Mouse (Mus musculus) limb, embryonic 12.5 days (tissue): Measurements from ENCODE around the gene Aqp3. TPM values are rescaled to one million over a fixed set of nuclear protein-coding genes. Genes with fewer than 3 reads are reported as not detected.

Experiments used
- ATAC-seq: fragments of 200-750 bp; cut with Nextera tagmentation; 2 replicates; pipeline ENCODE4 v1.8.0; 2017; ENCODE audit warnings: low read depth, moderate TSS enrichment; ENCODE audit not compliant: insufficient number of reproducible peaks, insufficient read depth, low FRiP score, low TSS enrichment
- H3K27ac ChIP-seq: fragments of 300-500 bp; sonication (generic); 2 replicates; pipeline ENCODE4 v1.5.1; 2016; ENCODE audit warnings: mild to moderate bottlenecking, moderate library complexity
- H3K27me3 ChIP-seq: fragments of 300-500 bp; sonication (generic); 2 replicates; pipeline ENCODE4 v1.6.1; 2016; ENCODE audit warnings: mild to moderate bottlenecking, moderate library complexity
- H3K36me3 ChIP-seq: fragments of 300-500 bp; sonication (generic); 2 replicates; pipeline ENCODE4 v1.6.1; 2016; ENCODE audit warnings: mild to moderate bottlenecking, moderate library complexity
- H3K4me1 ChIP-seq: fragments of 300-500 bp; sonication (generic); replicated peaks from 2 replicates; pipeline ENCODE4 v1.6.1; 2016
- H3K4me2 ChIP-seq: fragments of 300-500 bp; sonication (generic); 2 replicates; pipeline ENCODE4 v1.6.1; 2016; ENCODE audit warnings: mild to moderate bottlenecking, moderate library complexity
- H3K4me3 ChIP-seq: fragments of 300-500 bp; sonication (generic); replicated peaks from 2 replicates; pipeline ENCODE4 v1.5.1; 2016; ENCODE audit warnings: mild to moderate bottlenecking
- H3K9ac ChIP-seq: fragments of 300-500 bp; sonication (generic); replicated peaks from 2 replicates; pipeline ENCODE4 v1.6.1; 2016; ENCODE audit warnings: mild to moderate bottlenecking, moderate library complexity
- H3K9me3 ChIP-seq: fragments of 300-500 bp; sonication (generic); 2 replicates; pipeline ENCODE4 v1.6.1; 2016; ENCODE audit warnings: mild to moderate bottlenecking, moderate library complexity
- WGBS: fragments of 180-500 bp; shearing (Covaris S2); methylation state at CpG from one replicate; pipeline ENCODE4 v1.1.7; 2016; 5-methylcytosine and 5-hydroxymethylcytosine counted together
- polyA plus RNA-seq: library from polyadenylated mRNA; unstranded; fragments of >200 nt; fragmentation: Nextera tagmentation; extraction: Ambion mirVana; gene quantifications from 2 replicates; pipeline ENCODE4 v1.2.1, GENCODE M21; 2016

Aqp3 gene
- polyA plus RNA-seq: 1.0 TPM in 2 replicates

- H3K4me3 ChIP-seq: peak within 1 kb of the TSS; percentile 45
- H3K4me1 ChIP-seq: peaks cover 25% of the 10 kb centered on the region
- no peaks in the 10 kb centered on the region for H3K36me3 ChIP-seq
- ATAC-seq: no peak; the same call in 1 of the 2 replicates
- no peak within 1 kb of the TSS for H3K27ac ChIP-seq
- peak within 1 kb of the TSS; percentile 83 for H3K4me2 ChIP-seq
- 1% methylated on average over 42 of the region's 42 CpGs for WGBS
- no peaks in the 10 kb centered on the region for H3K9me3 ChIP-seq
- peak within 1 kb of the TSS; percentile 44 for H3K9ac ChIP-seq
- H3K27me3 ChIP-seq: peaks cover 45% of the 10 kb centered on the region
These were observed at the start of gene Aqp3 for GRCm38 (mm10) chr4:41097871-41098576. Aqp3 (minus strand) TSS chr4:41098183.

DNA sequence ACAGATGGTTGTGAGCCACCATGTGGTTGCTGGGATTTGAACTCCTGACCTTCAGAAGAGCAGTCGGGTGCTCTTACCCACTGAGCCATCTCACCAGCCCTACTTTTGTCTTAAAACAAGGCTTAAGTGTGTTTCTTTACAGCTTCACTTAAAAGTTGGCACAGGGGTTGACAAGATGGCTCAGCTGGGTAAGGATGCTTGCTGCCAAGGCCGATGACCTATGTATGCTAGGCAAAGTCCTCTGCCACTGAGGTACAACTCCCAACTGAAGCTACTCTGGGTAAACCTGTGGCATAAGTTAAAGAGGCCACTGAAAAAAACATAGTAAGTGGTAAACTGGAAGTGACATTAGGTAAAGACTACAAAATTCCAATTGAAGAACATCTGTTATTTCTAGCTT, 44.6 kb upstream of the Aqp3 start:
- no peaks in the 10 kb centered on the region for H3K27me3 ChIP-seq
- H3K4me3 ChIP-seq: no peak overlapping the region
- H3K4me2 ChIP-seq: no peak overlapping the region
- H3K27ac ChIP-seq: no peak overlapping the region
- H3K36me3 ChIP-seq: peaks cover 66% of the 10 kb centered on the region
- no peak for ATAC-seq
- H3K9ac ChIP-seq: no peak overlapping the region
- H3K4me1 ChIP-seq: no peaks in the 10 kb centered on the region; the same call in 1 of the 2 replicates
- H3K9me3 ChIP-seq: peaks cover 5% of the 10 kb centered on the region; the same call in 1 of the 2 replicates
- WGBS: 95% methylated on average over 2 of the region's 2 CpGs

GRCm38 (mm10) chr4:41140174-41140875, 42.3 kb upstream of the Aqp3 start:
- 93% methylated on average over 6 of the region's 6 CpGs for WGBS

GRCm38 (mm10) chr4:41136811-41137210, 38.8 kb upstream of the Aqp3 start:
- H3K4me1 ChIP-seq: peaks cover 6% of the 10 kb centered on the region
- peak overlapping the region; percentile 67 for H3K4me2 ChIP-seq
- H3K27ac ChIP-seq: peak overlapping the region; percentile 100
- 0% methylated on average over 8 of the region's 8 CpGs for WGBS
- H3K9ac ChIP-seq: peak overlapping the region; percentile 99
- no peaks in the 10 kb centered on the region for H3K27me3 ChIP-seq
- H3K4me3 ChIP-seq: peak overlapping the region; percentile 94
- ATAC-seq: no peak
- peaks cover 37% of the 10 kb centered on the region for H3K36me3 ChIP-seq
- H3K9me3 ChIP-seq: peaks cover 5% of the 10 kb centered on the region; the same call in 1 of the 2 replicates

More at GRCm38 (mm10) chr4:41140174-41140875, 42.3 kb upstream of the Aqp3 start:
- H3K9ac ChIP-seq: no peak overlapping the region
- no peak overlapping the region for H3K27ac ChIP-seq
- H3K36me3 ChIP-seq: peaks cover 55% of the 10 kb centered on the region
- H3K4me1 ChIP-seq: no peaks in the 10 kb centered on the region; the same call in 1 of the 2 replicates
- no peak overlapping the region for H3K4me2 ChIP-seq
- peaks cover 5% of the 10 kb centered on the region; the same call in 1 of the 2 replicates for H3K9me3 ChIP-seq
- no peak overlapping the region for H3K4me3 ChIP-seq
- no peak for ATAC-seq
- H3K27me3 ChIP-seq: no peaks in the 10 kb centered on the region

DNA sequence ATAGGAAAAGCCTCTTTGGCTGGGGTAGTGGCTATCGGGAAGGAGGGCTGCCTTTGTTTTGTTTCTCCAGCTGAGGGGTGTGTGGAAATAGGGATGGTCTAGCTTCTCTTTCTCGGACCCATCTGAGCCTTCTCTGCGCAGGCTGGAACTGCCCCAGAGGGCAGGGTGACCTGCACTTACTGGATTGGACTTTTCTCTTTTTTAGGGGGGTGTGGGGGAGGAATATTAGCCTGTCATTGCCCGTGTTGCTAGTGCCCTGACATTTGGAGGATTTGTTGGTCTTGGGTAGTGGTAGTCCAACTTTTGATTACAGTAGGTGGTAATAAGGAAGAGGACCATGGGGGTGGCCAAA, 38.4 kb upstream of the Aqp3 start:
- Histone ChIP-seq H3K9me3 (peaks cover 5% of the 10 kb centered on the region; the same call in 1 of the 2 replicates), H3K9ac (peak overlapping the region; percentile 99), H3K4me1 (peaks cover 6% of the 10 kb centered on the region), H3K27me3 (no peaks in the 10 kb centered on the region), H3K27ac (peak overlapping the region; percentile 100), H3K4me3 (peak overlapping the region; percentile 94), H3K4me2 (peak overlapping the region; percentile 67), H3K36me3 (peaks cover 33% of the 10 kb centered on the region)
- ATAC-seq: peak; percentile 18; the same call in 1 of the 2 replicates
- 0% methylated on average over 4 of the region's 4 CpGs for WGBS

GRCm38 (mm10) chr4:41135711-41136453, 37.9 kb upstream of the Aqp3 start, which contains the start of gene Ube2r2:
Ube2r2 (plus strand) TSS chr4:41135743.
- H3K4me2 ChIP-seq: peak within 1 kb of the TSS; percentile 67
- peak within 1 kb of the TSS; percentile 99 for H3K9ac ChIP-seq
- H3K27me3 ChIP-seq: no peaks in the 10 kb centered on the region
- H3K27ac ChIP-seq: peak within 1 kb of the TSS; percentile 100
- H3K4me3 ChIP-seq: peak within 1 kb of the TSS; percentile 94
- peak; percentile 68 for ATAC-seq
- H3K36me3 ChIP-seq: peaks cover 27% of the 10 kb centered on the region
- peaks cover 5% of the 10 kb centered on the region; the same call in 1 of the 2 replicates for H3K9me3 ChIP-seq
- 1% methylated on average over 52 of the region's 65 CpGs for WGBS
- H3K4me1 ChIP-seq: peaks cover 6% of the 10 kb centered on the region

DNA sequence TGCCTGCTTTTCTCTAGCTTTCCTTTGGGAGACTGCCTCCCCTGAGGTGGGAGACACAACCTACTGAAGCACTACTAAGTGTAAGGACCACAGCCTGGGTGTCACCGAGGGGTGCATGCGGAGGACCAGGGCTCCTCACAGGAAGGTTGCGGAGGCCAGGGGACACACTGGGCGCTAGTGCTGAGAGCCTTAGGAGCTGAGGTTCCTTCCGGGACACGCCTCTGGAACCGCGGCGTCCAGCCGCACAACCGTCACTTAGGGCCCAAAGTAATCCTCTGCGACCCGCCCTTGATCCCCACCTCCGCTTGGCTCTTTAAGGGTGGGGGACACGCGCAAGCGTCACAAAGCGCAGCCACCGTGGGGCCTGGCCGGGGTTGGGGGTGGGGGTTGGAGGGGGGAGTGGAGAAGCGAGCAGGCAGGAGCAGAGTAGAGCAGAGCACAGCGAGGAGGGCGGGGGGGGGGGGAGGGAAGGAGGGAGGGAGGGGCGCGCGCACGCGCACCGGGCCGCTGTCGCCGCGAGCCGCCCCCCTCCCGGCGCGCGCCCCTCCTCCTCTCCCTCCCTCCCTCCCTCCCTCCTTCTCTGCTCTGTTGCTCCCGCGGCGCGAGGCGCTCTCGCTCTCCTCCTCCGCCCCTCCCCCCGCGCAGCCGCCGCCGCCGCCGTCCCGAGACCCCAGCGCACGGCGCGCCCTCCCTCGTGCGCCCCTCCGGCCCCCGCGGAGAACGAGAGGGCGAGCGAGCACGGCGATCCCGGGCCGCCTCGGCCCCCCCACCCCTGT, 37.1 kb upstream of the Aqp3 start:
- H3K9me3 ChIP-seq: peaks cover 5% of the 10 kb centered on the region; the same call in 1 of the 2 replicates
- H3K4me3 ChIP-seq: peak overlapping the region; percentile 94
- peaks cover 6% of the 10 kb centered on the region for H3K4me1 ChIP-seq
- peaks cover 20% of the 10 kb centered on the region for H3K36me3 ChIP-seq
- peak overlapping the region; percentile 67 for H3K4me2 ChIP-seq
- H3K9ac ChIP-seq: peak overlapping the region; percentile 99
- no peaks in the 10 kb centered on the region for H3K27me3 ChIP-seq
- under 1% methylated on average over 29 of the region's 70 CpGs for WGBS
- peak; percentile 92 for ATAC-seq
- peak overlapping the region; percentile 100 for H3K27ac ChIP-seq

- WGBS: 60% methylated on average over 6 of the region's 6 CpGs
- H3K27ac ChIP-seq: 0 out of 2 replicates have a peak overlapping the region, but pooled peaks have one; percentile 0
- H3K4me1 ChIP-seq: peaks cover 6% of the 10 kb centered on the region
- peaks cover 7% of the 10 kb centered on the region for H3K36me3 ChIP-seq
- no peaks in the 10 kb centered on the region for H3K27me3 ChIP-seq
- H3K9me3 ChIP-seq: peaks cover 2% of the 10 kb centered on the region; the same call in 1 of the 2 replicates
- H3K9ac ChIP-seq: no peak overlapping the region
- no peak for ATAC-seq
- no peak overlapping the region for H3K4me3 ChIP-seq
- no peak overlapping the region for H3K4me2 ChIP-seq
These were observed 35.7 kb upstream of the Aqp3 start for GRCm38 (mm10) chr4:41133529-41134291.

DNA sequence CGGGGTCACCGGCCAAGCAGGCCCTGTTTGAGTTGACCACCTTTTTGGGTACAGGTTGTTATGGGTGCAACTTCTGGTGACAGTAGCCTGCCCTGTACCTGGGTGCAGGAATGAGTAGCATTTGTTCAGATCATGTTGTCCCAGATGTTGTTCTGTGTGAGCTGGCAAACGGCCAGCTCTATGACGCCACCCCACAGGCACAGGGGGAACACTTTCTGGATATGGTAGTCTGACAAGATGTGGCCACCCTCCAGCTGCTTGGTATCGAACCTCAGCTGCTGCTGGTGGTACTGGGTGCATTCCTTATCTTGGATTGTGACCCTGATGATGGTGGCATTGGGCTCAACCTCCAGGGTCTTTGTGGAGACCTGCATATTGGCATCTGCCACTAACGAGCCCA, 34.5 kb upstream of the Aqp3 start:
- Histone ChIP-seq H3K9ac (no peak overlapping the region), H3K9me3 (no peaks in the 10 kb centered on the region), H3K36me3 (no peaks in the 10 kb centered on the region), H3K4me3 (no peak overlapping the region), H3K4me2 (no peak overlapping the region), H3K27ac (no peak overlapping the region), H3K27me3 (no peaks in the 10 kb centered on the region), H3K4me1 (peaks cover 6% of the 10 kb centered on the region)
- ATAC-seq: no peak
- WGBS: 78% methylated on average over 6 of the region's 6 CpGs

- Histone ChIP-seq H3K4me2 (no peak overlapping the region), H3K9ac (no peak overlapping the region), H3K27ac (no peak overlapping the region), H3K4me1 (peaks cover 6% of the 10 kb centered on the region), H3K4me3 (no peak overlapping the region), H3K36me3 (no peaks in the 10 kb centered on the region), H3K27me3 (no peaks in the 10 kb centered on the region), H3K9me3 (no peaks in the 10 kb centered on the region)
- ATAC-seq: no peak
- WGBS: 86% methylated on average over 3 of the region's 3 CpGs
These were observed 31.9 kb upstream of the Aqp3 start for GRCm38 (mm10) chr4:41129836-41130235.
